Mouse (Mus musculus): ENCODE measurements around the gene Gm17654. TPM values are rescaled to one million over a fixed set of nuclear protein-coding genes. Genes with fewer than 3 reads are reported as not detected.

Gene Gm17654
- polyA plus RNA-seq, 1 experiment from 2014 or later = not detected

Other genes with a start within 250 kb of the Gm17654 start
- not detected in 2 replicates for gene 1700001F09Rik, start 231.3 kb downstream of the Gm17654 start, polyA plus RNA-seq (2015; fragmentation: Nextera tagmentation; extraction: Ambion mirVana)
- gene Gm8138, start 162.8 kb downstream of the Gm17654 start, polyA plus RNA-seq (2015; fragmentation: Nextera tagmentation; extraction: Ambion mirVana) = not detected in 2 replicates
- not detected in 2 replicates for gene Gm5799, start 35.6 kb downstream of the Gm17654 start, polyA plus RNA-seq (2015; fragmentation: Nextera tagmentation; extraction: Ambion mirVana)
- gene Gm10375, start 28.9 kb upstream of the Gm17654 start, polyA plus RNA-seq (2015; fragmentation: Nextera tagmentation; extraction: Ambion mirVana) = not detected in 2 replicates
- not detected in 2 replicates for gene Gm8165, start 98.1 kb upstream of the Gm17654 start, polyA plus RNA-seq (2015; fragmentation: Nextera tagmentation; extraction: Ambion mirVana)
- 0.49 and 0.85 TPM in 2 replicates for gene Gm7324, start 118.7 kb upstream of the Gm17654 start, polyA plus RNA-seq (2015; fragmentation: Nextera tagmentation; extraction: Ambion mirVana)
- not detected in 2 replicates for gene Gm16506, start 148.3 kb upstream of the Gm17654 start, polyA plus RNA-seq (2015; fragmentation: Nextera tagmentation; extraction: Ambion mirVana)
- gene Gm6526, start 168.7 kb upstream of the Gm17654 start, polyA plus RNA-seq (2015; fragmentation: Nextera tagmentation; extraction: Ambion mirVana) = not detected in 2 replicates
- gene Gm8180, start 205.6 kb upstream of the Gm17654 start, polyA plus RNA-seq (2015; fragmentation: Nextera tagmentation; extraction: Ambion mirVana) = not detected in 2 replicates

All from heart, embryonic 13.5 days (tissue).